Mouse (Mus musculus) v-Abl transformed pro-B cells (cell line): ENCODE results near the gene Rc3h2.

ENCODE experiments used
- in situ Hi-C, 2 experiments: fragments of 400-800 bp; cut with MboI; formaldehyde crosslinking; loops; one replicate each; pipeline ENCODE4 v1.15.1; 2025; ENCODE audit not compliant: unreplicated experiment in 2 of 2

The Rc3h2 gene

DNA sequence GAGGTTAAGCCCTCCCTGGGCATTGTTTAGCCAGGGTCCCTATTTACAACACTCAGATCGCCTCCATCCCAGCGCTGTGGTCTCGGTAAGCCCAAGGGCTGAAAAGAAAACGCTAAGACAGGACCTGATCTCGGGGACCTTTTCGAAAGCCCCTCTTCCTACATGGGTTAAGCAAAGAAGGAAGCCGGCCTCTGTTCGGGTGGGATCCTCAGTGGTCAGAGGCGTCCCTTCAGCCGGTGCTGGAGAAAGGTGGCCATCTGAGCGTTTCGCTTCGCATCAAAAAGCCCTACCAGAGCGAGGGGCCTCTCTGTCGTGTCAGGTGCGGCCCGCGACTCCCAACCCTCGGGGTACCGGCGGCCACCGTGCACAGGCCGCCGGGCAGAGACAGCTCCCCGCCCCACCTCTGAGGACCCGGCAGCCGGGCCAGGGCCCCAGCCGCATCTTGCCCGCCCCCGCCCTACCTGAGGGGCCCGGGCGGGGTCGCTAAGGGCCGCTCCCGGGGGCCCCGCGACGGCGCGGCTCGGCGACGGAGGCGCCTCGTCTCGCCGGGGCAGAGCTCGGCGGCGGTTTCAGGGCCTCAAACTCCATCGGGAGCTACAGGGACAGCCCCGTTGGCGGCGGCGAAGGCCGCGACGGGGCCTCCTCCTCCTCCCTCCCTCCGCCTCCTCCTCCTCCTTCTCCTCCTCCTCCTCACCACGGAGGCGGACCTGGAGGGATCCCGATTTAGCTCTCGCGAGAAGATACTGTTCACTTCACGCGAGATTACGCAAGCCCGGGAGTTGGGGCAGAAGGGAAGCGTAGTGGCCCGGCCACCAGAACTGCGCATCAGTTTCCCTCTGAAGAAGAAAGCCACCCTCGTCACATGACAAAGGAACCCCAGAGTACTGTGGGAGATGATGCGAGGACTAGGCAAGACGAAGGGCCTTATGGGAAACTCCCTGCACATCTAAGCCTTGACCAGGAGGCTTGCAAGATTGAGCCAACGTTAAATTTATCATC is at the start of gene Rc3h2:
TSS of gene Rc3h2 (minus strand) at position 598 of the 999 bp plus-strand sequence.
- in situ Hi-C loops: no loop called here

DNA sequence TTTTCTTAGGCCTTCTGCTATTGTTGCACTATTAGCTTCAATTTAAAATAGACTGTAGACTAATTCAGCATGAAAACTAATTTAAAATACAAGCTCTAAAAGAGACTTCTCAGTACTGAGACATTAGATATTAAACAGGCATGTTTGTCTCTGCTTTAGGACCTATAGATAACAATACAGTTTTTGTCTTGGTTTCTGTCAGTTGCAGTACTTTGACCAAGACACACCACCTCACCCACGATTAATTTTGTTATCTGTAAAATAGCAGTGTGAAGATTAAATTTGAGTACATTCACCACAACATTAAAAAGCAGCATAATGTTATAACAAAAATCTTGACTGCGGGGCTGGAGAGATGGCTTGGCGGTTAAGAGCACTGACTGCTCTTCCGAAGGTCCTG is 43.6 kb upstream of the Rc3h2 start:
- in situ Hi-C loops: no loop called here

DNA sequence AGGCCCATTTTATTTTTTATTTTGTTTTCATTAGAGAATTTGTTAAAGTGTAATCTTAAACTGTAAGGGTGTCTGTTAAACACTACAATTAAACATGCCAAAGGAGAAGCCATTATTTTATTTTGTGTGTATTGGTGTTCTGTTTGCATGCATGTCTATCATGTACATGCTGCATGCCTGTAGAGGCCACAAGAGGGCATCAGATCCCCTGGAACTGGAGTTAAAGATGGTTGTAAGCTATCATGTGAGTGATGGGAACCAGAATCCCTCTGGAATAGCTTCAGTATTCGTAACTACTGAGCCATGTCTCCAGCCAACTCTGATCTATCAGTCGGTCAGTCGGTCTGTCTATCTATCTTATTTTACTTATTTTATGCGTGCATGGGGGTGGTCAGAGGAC is 38.0 kb upstream of the Rc3h2 start:
- in situ Hi-C loops: no loop called here

DNA sequence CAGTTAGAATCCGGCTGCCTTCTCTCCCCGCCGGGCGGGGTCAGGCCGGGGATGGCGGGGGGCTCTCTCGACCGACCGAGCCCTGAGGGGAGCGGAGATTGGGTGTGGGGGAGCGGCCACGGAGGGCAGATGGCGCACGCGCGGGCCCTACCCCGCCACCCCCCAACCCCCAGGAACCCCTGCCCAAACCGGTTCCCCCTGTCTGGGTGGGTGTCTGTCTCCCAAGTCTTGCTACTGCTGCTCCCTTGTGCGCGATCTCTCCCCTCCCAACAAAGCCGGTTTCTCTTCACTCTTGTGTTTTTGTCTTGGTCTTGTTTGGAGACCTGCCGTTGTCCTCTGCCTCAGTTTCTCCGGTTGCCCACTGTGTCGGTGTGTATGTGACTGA is 29.7 kb upstream of the Rc3h2 start:
- in situ Hi-C loops: no loop called here

DNA sequence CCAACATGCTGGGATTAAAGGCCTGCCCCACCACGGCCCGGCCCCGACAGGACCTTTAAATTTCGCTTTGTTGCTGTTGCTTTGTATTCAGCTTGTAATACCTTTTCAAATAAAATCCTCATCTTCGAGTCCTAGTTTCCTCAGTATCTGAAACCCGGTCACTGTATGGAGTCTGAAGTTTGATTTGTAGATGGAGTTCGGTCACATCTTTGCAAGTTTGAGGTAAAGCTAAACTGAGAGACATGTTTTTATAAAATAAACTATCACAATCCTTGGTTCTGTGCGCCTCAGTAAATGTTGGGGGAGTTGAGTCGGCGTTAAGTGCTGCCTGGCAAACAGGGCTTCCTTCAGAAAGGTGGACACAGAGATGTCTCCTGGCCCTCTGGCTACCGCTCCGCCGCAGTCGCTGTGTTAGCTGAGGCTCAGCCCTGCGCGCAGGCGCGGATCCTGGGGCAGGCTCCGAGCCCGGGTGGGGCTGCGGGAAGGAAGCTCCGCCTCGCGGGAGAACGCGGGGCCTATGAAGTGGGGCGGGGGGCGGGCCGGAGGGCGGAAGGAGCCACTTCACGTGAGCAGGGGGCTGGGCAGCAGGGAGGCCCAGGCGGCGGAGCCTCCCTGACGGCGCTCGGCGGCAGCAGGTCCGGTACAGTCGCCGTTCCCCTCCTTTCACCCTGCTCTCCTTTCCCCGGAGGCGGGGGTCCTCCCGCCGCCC is 29.1 kb upstream of the Rc3h2 start:
- in situ Hi-C loops: no loop called here

DNA sequence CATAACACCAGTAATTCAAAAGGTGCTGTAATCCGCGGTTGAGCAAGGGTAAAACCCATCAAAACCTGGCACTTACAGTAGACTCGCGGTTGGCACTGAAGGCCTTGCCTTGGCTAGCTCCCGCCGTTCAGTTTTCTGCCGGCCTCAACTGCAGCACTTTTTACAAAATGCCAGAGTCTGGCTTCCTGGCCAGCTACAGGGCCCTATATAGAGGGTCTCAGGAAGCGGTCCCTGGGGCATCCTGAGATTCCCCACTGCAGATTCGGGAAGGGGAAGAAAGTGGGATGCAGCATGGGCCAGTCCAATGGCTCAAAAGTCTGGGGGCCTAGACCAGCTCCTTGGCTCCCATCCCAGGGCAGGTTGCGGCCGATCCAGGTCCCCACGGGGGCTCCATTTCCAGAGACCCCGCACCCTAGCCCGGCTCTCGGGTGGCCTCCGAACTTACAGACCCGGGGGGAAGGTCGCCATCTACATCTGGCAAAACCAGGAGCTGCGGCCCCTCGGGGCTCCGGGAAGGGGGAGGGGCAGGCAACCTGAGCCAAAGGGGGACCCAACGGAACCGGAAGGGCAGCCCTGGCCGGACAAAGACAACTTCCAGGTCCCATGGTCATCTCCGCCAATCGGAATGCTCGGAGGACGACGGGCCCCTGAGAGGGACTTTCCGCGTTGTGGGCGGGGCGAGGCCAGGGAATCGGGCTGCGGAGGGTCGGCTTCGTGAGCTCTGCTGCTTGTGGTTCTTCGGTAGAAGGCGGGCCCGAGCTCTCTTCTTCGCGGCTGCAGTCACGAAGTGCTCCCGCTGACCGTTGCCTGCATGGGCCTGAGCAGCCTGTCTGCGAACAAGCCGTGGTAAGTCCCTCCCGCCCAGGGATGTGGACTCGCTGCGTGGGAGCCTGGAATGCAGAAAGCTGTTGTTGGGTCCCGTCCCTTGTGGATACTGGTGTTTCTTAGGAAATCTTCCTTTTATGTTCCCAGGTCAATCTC is 20.2 kb upstream of the Rc3h2 start, which contains the start of the genes Zbtb26, Zbtb6 and Rabgap1:
TSS of gene Zbtb26 (minus strand) at position 525 of the 981 bp plus-strand sequence.
TSS of gene Zbtb6 (minus strand) at position 561 of the 981 bp plus-strand sequence.
TSS of gene Rabgap1 (plus strand) at position 669 of the 981 bp plus-strand sequence.
- in situ Hi-C loops: no loop called here

DNA sequence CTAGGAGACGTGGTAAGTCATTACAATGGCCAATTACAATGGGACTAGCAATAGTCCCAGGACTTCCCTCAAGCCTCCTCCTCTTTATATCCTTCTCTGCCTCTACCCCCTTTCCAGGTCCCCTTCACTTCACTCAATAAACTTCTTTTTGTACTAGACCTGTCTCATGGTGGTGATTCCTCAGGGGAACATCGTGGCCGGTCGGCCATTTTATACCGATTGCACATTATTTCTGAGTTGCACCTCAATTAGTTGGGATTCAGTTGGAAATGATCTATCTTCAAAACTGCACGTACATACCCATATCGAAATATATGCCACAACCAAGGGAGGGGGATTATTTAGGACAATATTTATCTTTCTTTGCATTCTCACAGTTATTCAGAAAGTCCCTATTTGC is 8.9 kb upstream of the Rc3h2 start:
- in situ Hi-C loops: no loop called here

DNA sequence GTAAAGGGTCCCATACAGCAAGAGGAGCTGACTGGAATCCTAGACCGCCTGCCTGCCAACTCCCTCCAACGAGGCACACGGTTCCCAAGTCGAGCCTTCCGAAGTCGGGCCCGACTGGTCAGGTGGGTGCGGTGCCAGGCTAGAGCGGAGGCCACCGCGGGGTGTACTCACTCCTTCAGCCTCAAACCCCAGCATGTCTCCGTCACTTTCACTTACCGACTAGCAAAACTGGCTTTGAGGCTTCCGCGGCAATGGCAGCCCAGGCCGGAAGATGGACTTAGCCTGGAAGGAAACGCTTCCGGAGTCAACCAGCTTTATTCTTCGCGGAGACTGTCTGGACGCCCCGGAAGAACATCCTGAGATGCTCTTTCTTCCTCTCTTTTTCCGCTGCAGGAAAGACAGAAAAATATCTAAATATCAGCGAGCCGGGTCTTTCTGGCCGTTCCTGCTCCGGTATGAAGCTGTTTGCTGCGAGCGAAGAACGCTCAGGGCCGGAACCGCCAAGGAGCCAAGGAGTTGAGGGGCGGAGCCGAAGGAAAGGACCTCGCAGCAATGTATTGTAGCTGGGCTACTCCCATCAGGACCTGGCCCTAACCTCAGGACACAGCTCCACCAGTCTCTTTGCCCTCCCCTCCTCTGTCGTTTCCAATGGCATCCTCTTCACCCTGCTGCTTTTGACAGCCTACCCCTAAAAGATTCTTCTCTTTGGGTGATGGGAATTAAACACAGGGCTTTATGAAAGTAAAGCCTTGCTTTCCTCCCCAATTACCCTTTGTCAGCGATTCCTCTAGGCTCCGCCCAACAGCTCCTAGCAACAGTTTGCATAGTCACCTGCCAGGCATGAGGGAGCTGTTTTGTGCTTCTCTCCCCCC is 8.1 kb upstream of the Rc3h2 start:
- in situ Hi-C loops: no loop called here

DNA sequence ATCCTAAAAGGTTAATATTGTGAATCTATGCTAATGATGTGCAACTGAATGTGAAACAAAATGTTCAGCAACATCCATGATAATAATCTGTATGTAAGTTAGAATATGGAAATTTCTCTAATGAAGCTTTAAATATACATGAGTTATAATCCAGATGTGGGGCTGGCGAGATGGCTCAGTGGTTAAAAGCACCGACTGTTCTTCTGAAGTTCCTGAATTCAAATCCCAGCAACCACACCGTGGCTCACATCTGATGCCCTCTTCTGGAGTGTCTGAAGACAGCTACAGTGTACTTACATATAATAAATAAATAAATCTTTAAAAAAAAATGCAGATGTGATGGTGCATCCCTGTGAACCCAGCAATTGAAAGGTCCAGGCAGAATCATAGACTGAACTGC is 968 bp upstream of the Rc3h2 start:
- in situ Hi-C loops: no loop called here

DNA sequence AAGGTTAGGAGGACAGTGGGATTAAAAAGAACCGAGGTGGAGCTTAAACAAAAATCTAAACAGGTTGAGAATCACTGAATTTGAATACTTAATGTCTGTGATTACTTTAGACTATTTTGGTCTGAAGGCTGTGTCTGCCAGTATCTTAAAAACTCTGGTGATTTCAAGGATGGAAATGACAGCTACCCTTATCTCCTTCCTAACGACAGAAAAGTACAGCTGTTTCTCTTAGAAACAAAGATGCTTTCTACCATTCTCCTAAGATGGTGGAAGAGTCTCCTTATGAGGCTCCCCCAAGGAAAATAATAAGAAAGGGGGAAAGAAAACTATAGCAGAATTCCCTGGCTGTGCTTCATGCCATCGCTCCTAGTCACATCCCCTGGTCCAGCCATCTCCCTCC is 800 bp downstream of the Rc3h2 start:
- in situ Hi-C loops: no loop called here

DNA sequence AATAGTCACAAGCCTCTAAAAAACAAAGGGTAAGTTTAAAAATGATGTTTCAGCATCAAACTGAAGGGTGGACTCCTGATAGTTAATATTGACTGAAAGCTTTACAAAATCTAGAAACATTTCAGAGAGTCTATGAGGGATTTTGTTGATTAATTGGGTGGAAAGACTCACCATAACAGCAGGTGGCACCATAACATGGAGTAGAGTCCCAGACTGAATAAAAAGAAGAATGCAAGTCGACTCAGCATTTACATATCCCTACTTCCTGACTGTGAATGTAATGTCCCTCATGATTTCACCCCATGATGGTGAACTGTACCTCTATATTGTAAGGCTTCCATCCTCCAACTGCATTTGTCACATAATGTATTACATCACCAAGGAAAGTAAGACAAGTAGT is 27.2 kb downstream of the Rc3h2 start:
- in situ Hi-C loops: loop anchor here (25.0 kb wide), 1 partner anchor 217 kb away; no protein-coding TSS in a partner anchor

DNA sequence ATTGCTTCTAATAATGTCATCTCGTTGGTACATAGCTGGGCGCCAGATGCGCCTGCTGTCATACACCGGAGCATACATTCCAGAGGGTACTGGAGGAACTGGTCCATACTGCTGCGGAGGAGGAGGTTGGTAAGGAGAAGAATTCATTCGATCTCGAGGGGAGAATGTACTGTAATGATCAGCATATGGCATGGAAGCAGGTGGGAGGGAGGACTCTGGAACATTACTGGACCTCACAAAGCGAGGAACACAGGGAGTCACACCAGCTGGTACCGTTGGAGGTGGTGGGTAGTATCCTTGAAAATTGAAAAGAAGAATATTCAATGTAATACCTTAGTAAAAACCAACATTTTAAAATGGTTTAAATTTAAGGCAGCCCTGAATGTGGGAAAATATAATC is 39.8 kb downstream of the Rc3h2 start:
- in situ Hi-C loops: loop anchor here (5.0 to 25.0 kb wide), 3 partner anchors 104 to 389 kb away; no protein-coding TSS in a partner anchor

DNA sequence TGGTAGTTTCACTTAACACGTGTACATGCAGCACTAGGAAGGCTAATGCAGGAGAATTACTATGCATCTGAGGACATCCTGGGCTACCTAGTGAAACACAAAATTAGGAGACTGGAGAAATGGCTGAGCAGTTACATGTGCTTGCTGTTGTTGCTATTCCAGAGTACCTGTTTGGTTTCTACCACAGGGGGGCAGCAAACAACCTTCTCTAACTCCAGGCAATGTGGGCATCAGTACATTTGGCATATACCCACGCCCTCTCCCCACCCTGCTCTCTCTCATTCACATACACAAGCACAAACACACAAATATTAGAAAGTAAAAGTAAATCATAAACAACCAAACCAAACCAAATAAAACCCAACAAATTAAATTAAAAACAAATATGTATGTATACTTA is 42.5 kb downstream of the Rc3h2 start:
- in situ Hi-C loops: loop anchor here (5.0 to 25.0 kb wide), 3 partner anchors 107 to 392 kb away; no protein-coding TSS in a partner anchor

DNA sequence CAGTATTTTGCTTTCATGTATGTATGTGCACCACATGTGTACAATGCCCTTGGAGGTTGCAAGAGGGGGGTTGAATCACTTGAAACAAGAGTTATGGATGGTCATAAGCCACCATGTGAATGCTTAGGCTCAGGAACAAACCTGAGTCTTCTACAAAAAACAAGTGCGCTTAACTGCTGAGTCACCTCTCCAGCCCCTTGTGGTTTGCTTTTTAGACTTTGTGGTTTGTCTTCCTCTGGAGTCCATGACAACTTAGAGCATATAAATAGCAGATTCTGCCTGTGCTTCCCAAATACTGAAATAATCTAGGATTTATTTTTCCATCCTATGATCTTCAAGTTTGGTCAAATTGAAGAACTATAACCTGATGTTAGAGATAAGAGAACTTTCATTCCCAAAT is 46.7 kb downstream of the Rc3h2 start:
- in situ Hi-C loops: loop anchor here (25.0 kb wide), 1 partner anchor 236 kb away; no protein-coding TSS in a partner anchor

DNA sequence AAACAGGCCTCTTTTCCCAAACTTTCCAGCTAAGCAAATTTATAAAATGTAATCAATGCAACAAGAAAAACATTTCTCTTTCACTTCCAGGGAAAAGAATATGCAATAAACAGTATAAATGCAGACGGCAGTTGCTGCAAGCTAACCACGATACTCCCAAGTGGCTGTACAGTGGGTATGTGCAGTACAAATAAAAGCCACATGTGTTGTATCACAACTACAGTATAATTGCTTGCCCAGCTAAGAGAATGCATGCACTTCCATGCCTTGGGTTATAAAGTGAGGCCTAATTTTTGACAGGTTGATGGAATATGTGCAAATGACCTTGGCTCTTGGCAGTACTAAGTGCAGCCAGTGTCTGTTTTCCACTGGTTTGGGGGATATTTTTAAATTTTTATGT is 52.1 kb downstream of the Rc3h2 start:
- in situ Hi-C loops: loop anchor here (25.0 kb wide), 3 partner anchors 817 to 1642 kb away; partner anchors contain the start of genes Arpc5l (in 1 of the 2), Psmb7 (in 1 of the 2) and Rpl35 (in 1 of the 2)

DNA sequence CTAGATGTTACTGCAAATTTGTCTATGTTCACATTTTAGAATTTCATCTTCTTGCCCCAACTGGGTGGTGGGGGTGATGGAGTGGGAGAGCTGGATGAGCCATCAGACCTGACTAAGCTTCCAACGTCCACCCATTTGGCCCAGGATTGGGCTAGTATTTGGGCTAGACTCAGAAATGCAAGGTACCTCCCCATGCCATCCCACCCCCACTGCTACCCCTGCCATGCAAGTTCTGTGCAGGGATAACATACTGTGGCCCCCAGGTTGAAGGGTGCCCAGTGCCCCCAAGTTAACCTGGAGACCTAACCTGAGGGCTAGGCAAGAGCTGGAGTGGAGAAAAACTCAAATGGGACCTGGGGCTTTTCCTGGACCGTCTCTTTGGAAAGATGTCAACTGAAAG is 62.8 kb downstream of the Rc3h2 start:
- in situ Hi-C loops: loop anchor here (25.0 kb wide), 3 partner anchors 827 to 1652 kb away; partner anchors contain the start of genes Arpc5l (in 1 of the 2), Psmb7 (in 1 of the 2) and Rpl35 (in 1 of the 2)

DNA sequence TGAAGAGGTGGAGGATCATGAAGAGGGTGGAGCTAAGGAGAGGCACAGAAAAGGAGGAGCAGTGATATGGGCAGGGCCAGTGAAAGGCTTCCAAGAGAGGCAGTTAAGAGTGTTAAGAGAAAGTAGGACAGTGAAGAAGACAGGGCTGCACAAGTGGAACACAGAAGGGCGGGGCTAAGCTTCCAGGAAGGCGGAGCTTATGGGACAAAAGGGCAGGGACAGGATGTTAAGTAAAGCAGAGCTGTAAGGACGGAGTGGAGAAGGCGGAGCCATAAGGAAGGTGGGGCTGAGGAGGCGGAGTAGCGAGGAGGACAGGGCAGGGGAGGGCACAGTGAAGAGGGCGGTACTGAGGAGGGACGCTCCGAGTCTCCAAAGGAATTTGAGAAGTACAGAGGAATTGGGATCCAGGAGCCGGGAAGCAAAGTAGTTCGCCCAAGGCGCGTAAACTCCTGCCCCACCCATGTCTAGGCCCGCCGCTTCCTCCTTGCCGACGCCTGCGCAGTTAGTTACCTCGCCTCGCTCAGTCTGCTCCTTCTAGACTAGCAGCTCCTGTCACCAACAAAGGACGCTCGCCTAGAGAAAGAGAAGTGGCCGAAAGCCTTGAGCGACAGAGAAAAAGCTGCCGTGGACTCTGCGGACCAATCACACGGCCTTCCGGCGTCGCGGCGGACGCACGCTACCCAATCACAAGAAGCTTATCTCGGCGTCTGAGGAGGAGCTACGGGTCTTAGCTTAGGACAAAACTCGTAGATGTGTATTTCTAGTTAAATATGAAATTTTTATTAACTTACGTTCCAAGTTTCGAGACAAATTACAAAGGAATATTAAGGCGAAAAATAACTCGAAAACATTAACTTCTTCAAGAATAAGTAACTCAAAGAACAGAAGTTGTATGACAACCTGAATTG is 63.8 kb downstream of the Rc3h2 start, which contains the start of gene Pdcl:
TSS of gene Pdcl (minus strand) at position 700 of the 908 bp plus-strand sequence.
- in situ Hi-C loops: loop anchor here (25.0 kb wide), 3 partner anchors 828 to 1653 kb away; partner anchors contain the start of genes Arpc5l (in 1 of the 2), Psmb7 (in 1 of the 2) and Rpl35 (in 1 of the 2)
